Mouse (Mus musculus) myocyte (in vitro differentiated cells): Measurements from ENCODE around the gene Acox1.

Source experiments
- E2F4 ChIP-seq: IDR thresholded peaks from one replicate; pipeline ENCODE4 v1.6.1; 2011; ENCODE audit warnings: mild to moderate bottlenecking, control low read depth, moderate library complexity; ENCODE audit not compliant: insufficient read depth
- MAX ChIP-seq: IDR thresholded peaks from one replicate; pipeline ENCODE4 v1.6.1; 2011; ENCODE audit warnings: low read depth, mild to moderate bottlenecking, control low read depth
- MYOG ChIP-seq, 3 experiments: IDR thresholded peaks; one replicate each; pipeline ENCODE4 v1.6.1; 2011; ENCODE audit warnings: control low read depth in 2 of 3, low read depth in 2 of 3, mild to moderate bottlenecking in 2 of 3; ENCODE audit not compliant: insufficient read length in 2 of 3, control insufficient read depth in 1 of 3, insufficient read depth in 1 of 3
- POLR2A ChIP-seq: IDR thresholded peaks from one replicate; pipeline ENCODE4 v1.6.1; 2011; ENCODE audit warnings: low read depth, mild to moderate bottlenecking, control low read depth, moderate library complexity; ENCODE audit not compliant: insufficient read length
- POLR2AphosphoS2 ChIP-seq: IDR thresholded peaks from one replicate; pipeline ENCODE4 v1.6.1; 2011; ENCODE audit warnings: low read depth, control low read depth; ENCODE audit not compliant: insufficient read length
- REST ChIP-seq: IDR thresholded peaks from one replicate; pipeline ENCODE4 v1.6.1; 2011; ENCODE audit warnings: mild to moderate bottlenecking, control low read depth, moderate library complexity; ENCODE audit not compliant: insufficient read depth, insufficient read length
- SRF ChIP-seq: IDR thresholded peaks from one replicate; pipeline ENCODE4 v1.6.1; 2011; ENCODE audit warnings: low read depth; ENCODE audit not compliant: control insufficient read depth, insufficient read length
- TCF12 ChIP-seq: IDR thresholded peaks from one replicate; pipeline ENCODE4 v1.6.1; 2011; ENCODE audit warnings: mild to moderate bottlenecking, control low read depth; ENCODE audit not compliant: poor library complexity, insufficient read depth, severe bottlenecking
- TCF3 ChIP-seq: IDR thresholded peaks from one replicate; pipeline ENCODE4 v1.6.1; 2011; ENCODE audit warnings: low read depth, control low read depth; ENCODE audit not compliant: insufficient read length
- USF1 ChIP-seq: IDR thresholded peaks from one replicate; pipeline ENCODE4 v1.6.1; 2011; ENCODE audit warnings: low read depth, mild to moderate bottlenecking, control low read depth, moderate library complexity

DNA sequence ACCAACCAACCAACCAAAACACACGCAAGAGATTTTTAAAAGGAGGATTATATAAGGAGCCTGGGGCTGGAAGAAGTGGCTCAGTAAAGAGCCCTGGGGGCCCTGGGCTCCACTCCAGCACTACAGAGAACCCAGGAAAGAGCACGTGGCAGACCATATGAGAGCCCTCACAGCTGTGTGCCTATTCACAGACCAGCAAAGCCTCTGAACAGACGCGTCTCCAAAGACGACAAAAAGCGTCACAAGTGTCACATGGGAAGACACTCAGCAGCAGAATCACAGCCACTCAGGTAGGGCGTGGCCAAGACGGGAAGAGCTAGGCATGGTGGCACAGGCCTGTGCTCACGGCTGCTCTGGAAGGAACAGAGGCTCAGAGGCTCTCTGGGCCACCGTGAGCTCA lies 36.7 kb downstream of the Acox1 start:
- no peak for TF ChIP-seq USF1
- no peak for TF ChIP-seq E2F4
- no peak for TF ChIP-seq POLR2A
- TF ChIP-seq SRF: no peak
- TF ChIP-seq POLR2AphosphoS2: no peak
- TF ChIP-seq MAX: no peak
- TF ChIP-seq MYOG (IDR thresholded peaks at IDR 0.05; ENCODE audit: control insufficient read depth in 1 of 3, insufficient read depth in 1 of 3, insufficient read length in 2 of 3, low read depth in 2 of 3): no peak
- no peak for TF ChIP-seq TCF3
- no peak for TF ChIP-seq REST
- no peak for TF ChIP-seq TCF12
